9 mouse cellular contexts compared by ENCODE assay signal in genomic region chr4:149308491-149308820, GRCm38 (mm10). TPM values are rescaled to one million over a fixed set of nuclear protein-coding genes. Genes with fewer than 3 reads are reported as not detected.
DNase-seq lines count a peak whose midpoint lies in the region; ATAC-seq lines count a peak whose summit lies in the region.
"Had no signal": no experiment of that assay in that cellular context is flagged by ENCODE, and none has a peak within 500 bp of the region (broad histone marks: within the 10 kb centered on the region; RNA-seq: fewer than 3 reads in every experiment).

No protein-coding gene starts in this region.

- no peak overlapping the region for H3K27ac ChIP-seq in liver, embryonic 11.5 days (ENCODE audit: low read depth, low read length)
- H3K27ac ChIP-seq in embryonic facial prominence, embryonic 15.5 days (replicated peaks) = peak overlapping the region; percentile 90
- peak overlapping the region; percentile 94 for H3K27ac ChIP-seq in limb, embryonic 10.5 days
- H3K27ac ChIP-seq in neural tube, embryonic 15.5 days (replicated peaks) = peak overlapping the region; percentile 98

- no peak for ATAC-seq in liver, embryonic 11.5 days (replicated peaks; ENCODE audit: low FRiP score)
- no peak for ATAC-seq in embryonic facial prominence, embryonic 15.5 days (ENCODE audit: insufficient number of reproducible peaks, low FRiP score, low TSS enrichment, low read depth)
- ATAC-seq in neural tube, embryonic 15.5 days (ENCODE audit: low FRiP score) = no peak

- H3K9me3 ChIP-seq in liver, embryonic 11.5 days (ENCODE audit: control insufficient read depth, low read length) = no peaks in the 10 kb centered on the region
- H3K9me3 ChIP-seq in embryonic facial prominence, embryonic 15.5 days (replicated peaks) = no peaks in the 10 kb centered on the region
- H3K9me3 ChIP-seq in limb, embryonic 10.5 days (replicated peaks) = no peaks in the 10 kb centered on the region
- H3K9me3 ChIP-seq in neural tube, embryonic 15.5 days (replicated peaks) = no peaks in the 10 kb centered on the region

- peak overlapping the region; percentile 94 for H3K4me2 ChIP-seq in liver, embryonic 11.5 days
- H3K4me2 ChIP-seq in embryonic facial prominence, embryonic 15.5 days (replicated peaks) = peak overlapping the region; percentile 84
- H3K4me2 ChIP-seq in neural tube, embryonic 15.5 days = peak overlapping the region; percentile 72

- no peaks in the 10 kb centered on the region for H3K36me3 ChIP-seq in liver, embryonic 11.5 days (ENCODE audit: control insufficient read depth, insufficient read depth, low read length)
- H3K36me3 ChIP-seq in embryonic facial prominence, embryonic 15.5 days = no peaks in the 10 kb centered on the region
- no peaks in the 10 kb centered on the region for H3K36me3 ChIP-seq in limb, embryonic 10.5 days
- no peaks in the 10 kb centered on the region for H3K36me3 ChIP-seq in neural tube, embryonic 15.5 days

- 56% methylated on average over 3 of the region's 3 CpGs for WGBS in liver, embryonic 11.5 days
- whole genome bisulfite sequencing in embryonic facial prominence, embryonic 15.5 days = 62% methylated on average over 3 of the region's 3 CpGs
- WGBS in limb, embryonic 10.5 days = 51% methylated on average over 3 of the region's 3 CpGs
- 16% methylated on average over 3 of the region's 3 CpGs for WGBS in neural tube, embryonic 15.5 days

- DNase-seq in liver, embryonic 11.5 days (ENCODE audit: low spot score) = no peak
- no peak for DNase-seq in liver
- no peak for DNase-seq in limb, embryonic 10.5 days (ENCODE audit: low spot score)
- DNase-seq in MN1 (ENCODE audit: low spot score) = no peak
- no peak for DNase-seq in right cerebral cortex, adult 18-20 months
- no peak for DNase-seq in spleen, postnatal 4 days (ENCODE audit: low spot score in 2 of 2)
- DNase-seq: gastrocnemius, postnatal 25 days had no signal

- peak overlapping the region; percentile 46 for H3K9ac ChIP-seq in liver, embryonic 11.5 days (ENCODE audit: low read depth, low read length)
- H3K9ac ChIP-seq in embryonic facial prominence, embryonic 15.5 days = peak overlapping the region; percentile 52
- peak overlapping the region; percentile 83 for H3K9ac ChIP-seq in neural tube, embryonic 15.5 days (replicated peaks)

- peaks cover 6% of the 10 kb centered on the region for H3K4me1 ChIP-seq in liver, embryonic 11.5 days (replicated peaks; ENCODE audit: control insufficient read depth, insufficient read depth, low read length)
- peaks cover 23% of the 10 kb centered on the region for H3K4me1 ChIP-seq in embryonic facial prominence, embryonic 15.5 days
- peaks cover 22% of the 10 kb centered on the region for H3K4me1 ChIP-seq in limb, embryonic 10.5 days
- peaks cover 40% of the 10 kb centered on the region for H3K4me1 ChIP-seq in neural tube, embryonic 15.5 days

- peak overlapping the region; percentile 90 for H3K4me3 ChIP-seq in liver, embryonic 11.5 days (ENCODE audit: low read depth, low read length)
- H3K4me3 ChIP-seq in embryonic facial prominence, embryonic 15.5 days (replicated peaks) = peak overlapping the region; percentile 90
- peak overlapping the region; percentile 91 for H3K4me3 ChIP-seq in limb, embryonic 10.5 days
- H3K4me3 ChIP-seq in neural tube, embryonic 15.5 days (replicated peaks) = peak overlapping the region; percentile 99

- no peaks in the 10 kb centered on the region for H3K27me3 ChIP-seq in liver, embryonic 11.5 days (replicated peaks; ENCODE audit: control insufficient read depth, insufficient read depth, low read length)
- H3K27me3 ChIP-seq in embryonic facial prominence, embryonic 15.5 days = no peaks in the 10 kb centered on the region
- H3K27me3 ChIP-seq in limb, embryonic 10.5 days (ENCODE audit: low read depth, poor library complexity, severe bottlenecking) = no peaks in the 10 kb centered on the region
- no peaks in the 10 kb centered on the region for H3K27me3 ChIP-seq in neural tube, embryonic 15.5 days (replicated peaks)

RNA-seq across cellular contexts. Expression of gene Kif1b, which starts 1.0 kb away (rescaled TPM):
- polyA plus RNA-seq in liver, embryonic 11.5 days (2014; fragmentation: Nextera tagmentation; extraction: Ambion mirVana) = 13.9 and 14.8 TPM in 2 replicates
- polyA plus RNA-seq in embryonic facial prominence, embryonic 15.5 days (2015; fragmentation: Nextera tagmentation; extraction: Ambion mirVana) = 41.2 and 48.8 TPM in 2 replicates
- polyA plus RNA-seq in limb, embryonic 10.5 days (2016; fragmentation: Nextera tagmentation; extraction: Ambion mirVana) = 31.4 and 38.2 TPM in 2 replicates
- polyA plus RNA-seq in neural tube, embryonic 15.5 days (2015; fragmentation: Nextera tagmentation; extraction: Ambion mirVana) = 102 and 121 TPM in 2 replicates
